8 mouse cellular contexts compared by ENCODE assay signal in the genomic region with DNA sequence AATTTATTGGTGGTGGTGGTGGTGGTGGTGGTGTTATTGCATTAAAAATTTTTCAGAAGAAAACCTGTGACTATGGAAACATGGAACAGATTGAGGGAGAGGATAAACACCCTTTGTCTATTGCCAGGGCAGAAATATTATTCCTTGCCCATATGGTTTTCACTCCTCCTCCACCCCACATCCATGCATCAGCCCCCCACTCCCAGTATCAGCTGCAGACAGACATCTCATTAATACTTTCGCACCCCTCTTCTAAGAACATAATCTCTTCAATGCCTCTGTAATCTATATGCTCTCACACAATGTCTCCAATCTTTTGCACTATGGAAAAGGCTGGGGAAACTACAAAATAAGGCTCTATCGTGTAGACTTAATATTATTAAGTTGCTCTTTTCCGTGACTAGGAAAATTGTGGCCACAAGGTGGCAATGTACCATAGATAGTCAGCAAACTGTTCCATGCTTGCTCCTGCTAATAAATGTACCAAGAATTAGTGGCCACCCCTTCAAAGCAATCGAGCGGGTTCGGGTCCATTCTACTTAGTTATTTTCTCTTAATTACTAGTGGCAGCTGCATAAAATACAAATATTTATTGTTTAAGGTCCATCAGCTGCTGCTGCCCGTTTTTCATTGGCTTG.
DNase-seq lines count a peak whose midpoint lies in the region; ATAC-seq and TF ChIP-seq lines count a peak whose summit lies in the region.

No protein-coding gene starts in this region.

- H3K9ac ChIP-seq in heart, embryonic 14.5 days (ENCODE audit: low read length): no peak overlapping the region

- H3K4me1 ChIP-seq in thymus, adult 2 months (replicated peaks; ENCODE audit: control insufficient read depth, insufficient read depth, low read length): no peaks in the 10 kb centered on the region
- no peaks in the 10 kb centered on the region; a peak in 1 of 4 replicates for H3K4me1 ChIP-seq in heart, embryonic 14.5 days (ENCODE audit: control insufficient read depth in 2 of 2, insufficient read depth in 2 of 2, low read length in 2 of 2)
- no peaks in the 10 kb centered on the region for H3K4me1 ChIP-seq in lung, adult 2 months (ENCODE audit: control insufficient read depth, insufficient read depth, low read length)

- peak overlapping the region; percentile 14; the same call in 1 of the 2 replicates for H3K4me2 ChIP-seq in heart, embryonic 14.5 days (ENCODE audit: low read length)

- ATAC-seq in heart, embryonic 14.5 days (ENCODE audit: insufficient number of reproducible peaks, insufficient read depth, low FRiP score, low read depth): no peak
- no peak for ATAC-seq in activated CD4-positive, CD25-positive, alpha-beta regulatory T cell, adult 4 months

- WGBS in thymus, adult 2 months: 29% methylated on average over 7 of the region's 7 CpGs
- 35% methylated on average over 7 of the region's 7 CpGs for WGBS in heart, embryonic 14.5 days
- 22% methylated on average over 7 of the region's 7 CpGs for WGBS in lung, adult 2 months

- no peak overlapping the region for H3K27ac ChIP-seq in thymus, adult 2 months (ENCODE audit: control insufficient read depth, insufficient read depth, low read length)
- H3K27ac ChIP-seq in heart, embryonic 14.5 days (replicated peaks in 1 of 2; ENCODE audit: control insufficient read depth in 1 of 2, insufficient read depth in 1 of 2, low read depth in 2 of 2, low read length in 2 of 2): no peak overlapping the region

- no peak for TF ChIP-seq CTCF in thymus, adult 2 months (IDR thresholded peaks at IDR 0.05; ENCODE audit: borderline replicate concordance, control insufficient read depth, extremely low read depth, insufficient read depth, low read length, poor library complexity)
- TF ChIP-seq CTCF in lung, adult 2 months (IDR thresholded peaks at IDR 0.05; ENCODE audit: insufficient read depth, low read length): 0 out of 2 replicates have a peak, but pooled peaks have one; percentile 2

- no peaks in the 10 kb centered on the region for H3K36me3 ChIP-seq in thymus, adult 2 months (ENCODE audit: control insufficient read depth, insufficient read depth, low read length)
- no peaks in the 10 kb centered on the region for H3K36me3 ChIP-seq in heart, embryonic 14.5 days (ENCODE audit: control insufficient read depth, insufficient read depth, low read length)

- no peak overlapping the region for H3K4me3 ChIP-seq in thymus, adult 2 months (ENCODE audit: control insufficient read depth, insufficient read depth, low read length)
- H3K4me3 ChIP-seq in heart, embryonic 14.5 days (ENCODE audit: control insufficient read depth in 1 of 2, insufficient read depth in 1 of 2, low read depth in 1 of 2, low read length in 2 of 2): no peak overlapping the region
- no peak overlapping the region for H3K4me3 ChIP-seq in lung, adult 2 months (replicated peaks; ENCODE audit: extremely low read depth, low read depth, low read length)

- no peaks in the 10 kb centered on the region for H3K9me3 ChIP-seq in heart, embryonic 14.5 days (ENCODE audit: control insufficient read depth, low read length)

- peak; percentile 14 for DNase-seq in thymus, adult 2 months
- DNase-seq in thymus, adult 18-20 months: no peak
- peak; percentile 36 to 55 for DNase-seq in cerebellum, postnatal 36 days
- DNase-seq in kidney, postnatal 36 days: peak; percentile 77 to 88
- peak; percentile 25 for DNase-seq in lung, adult 2 months
- peak; percentile 36 for DNase-seq in ovary, postnatal 36 days (ENCODE audit: low spot score)

- TF ChIP-seq POLR2A in thymus, adult 2 months (IDR thresholded peaks at IDR 0.05; ENCODE audit: control insufficient read depth, extremely low read depth, insufficient read depth, low read length, poor library complexity): no peak
- TF ChIP-seq POLR2A in lung, adult 2 months (IDR thresholded peaks at IDR 0.05; ENCODE audit: borderline replicate concordance, extremely low read depth, low read depth, low read length): no peak

- H3K27me3 ChIP-seq in thymus, adult 2 months (ENCODE audit: control insufficient read depth, insufficient read depth, low read length): no peaks in the 10 kb centered on the region
- H3K27me3 ChIP-seq in heart, embryonic 14.5 days (ENCODE audit: control insufficient read depth, insufficient read depth, low read length): no peaks in the 10 kb centered on the region

Comparison
In these comparisons a context has a peak if more than half of its experiments do, and no peak if none do; other contexts are left out.
1. DNase-seq: peak in thymus, adult 2 months (single experiment), cerebellum, postnatal 36 days (2 of 2), kidney, postnatal 36 days (2 of 2), lung, adult 2 months (single experiment) and ovary, postnatal 36 days (single experiment); none in thymus, adult 18-20 months (0 of 2).